Mouse (Mus musculus): ENCODE data around the gene Cox20. TPM values are rescaled to one million over a fixed set of nuclear protein-coding genes. Genes with fewer than 3 reads are reported as not detected.
A peak's percentile ranks its signal among the peaks of the same experiment; 100 is the strongest.

Cox20 gene
- total RNA-seq, 2 experiments from 2014 or later, result 88.7 to 117 TPM

- peak; percentile 31 to 46 for DNase-seq (ENCODE audit: low spot score in 2 of 2)
Measured at GRCm38 (mm10) chr1:178319295-178320037, 536 bp downstream of the Cox20 start.

- DNase-seq (ENCODE audit: low spot score in 2 of 2), result peak in 1 of 2 experiments; percentile 10
Measured at GRCm38 (mm10) chr1:178320038-178320722, 1.2 kb downstream of the Cox20 start.

GRCm38 (mm10) chr1:178320723-178321590 is 2.0 kb downstream of the Cox20 start:
- peak in 1 of 2 experiments; percentile 11 for DNase-seq (ENCODE audit: low spot score in 2 of 2)

- DNase-seq (ENCODE audit: low spot score in 2 of 2), result no peak
Measured at GRCm38 (mm10) chr1:178321730-178322357, 2.9 kb downstream of the Cox20 start.

- peak in 1 of 2 experiments; percentile 8 for DNase-seq (ENCODE audit: low spot score in 2 of 2)
Measured at GRCm38 (mm10) chr1:178323235-178323634, 4.3 kb downstream of the Cox20 start.

- DNase-seq (ENCODE audit: low spot score in 2 of 2), result peak in 1 of 2 experiments; percentile 7
Measured at GRCm38 (mm10) chr1:178324568-178324967, 5.6 kb downstream of the Cox20 start.

- peak in 1 of 2 experiments; percentile 5 for DNase-seq (ENCODE audit: low spot score in 2 of 2)
Measured at GRCm38 (mm10) chr1:178326357-178326756, 7.4 kb downstream of the Cox20 start.

- DNase-seq (ENCODE audit: low spot score in 2 of 2), result peak in 1 of 2 experiments; percentile 12
Measured at GRCm38 (mm10) chr1:178326950-178327349, 8.0 kb downstream of the Cox20 start.

GRCm38 (mm10) chr1:178329017-178329416 is 10.1 kb downstream of the Cox20 start:
- DNase-seq (ENCODE audit: low spot score in 2 of 2), result no peak

- DNase-seq (ENCODE audit: low spot score in 2 of 2), result no peak
Measured at GRCm38 (mm10) chr1:178329946-178330345, 11.0 kb downstream of the Cox20 start.

- no peak for DNase-seq (ENCODE audit: low spot score in 2 of 2)
Measured at GRCm38 (mm10) chr1:178335860-178336261, 16.9 kb downstream of the Cox20 start.

- peak; percentile 95 to 96 for DNase-seq (ENCODE audit: low spot score in 2 of 2)
Measured at GRCm38 (mm10) chr1:178336289-178336775, 17.4 kb downstream of the Cox20 start.

GRCm38 (mm10) chr1:178336777-178337481 is 18.0 kb downstream of the Cox20 start:
- peak in 1 of 2 experiments; percentile 62 for DNase-seq (ENCODE audit: low spot score in 2 of 2)

- peak; percentile 98 to 99 for DNase-seq (ENCODE audit: low spot score in 2 of 2)
Measured at GRCm38 (mm10) chr1:178337551-178338317, 18.8 kb downstream of the Cox20 start, which contains the start of gene Hnrnpu. Hnrnpu (minus strand) TSS chr1:178337797.

GRCm38 (mm10) chr1:178338318-178338641 is 19.4 kb downstream of the Cox20 start:
- DNase-seq (ENCODE audit: low spot score in 2 of 2), result peak in 1 of 2 experiments; percentile 36

GRCm38 (mm10) chr1:178340213-178340612 is 21.3 kb downstream of the Cox20 start:
- DNase-seq (ENCODE audit: low spot score in 2 of 2), result no peak

- DNase-seq (ENCODE audit: low spot score in 2 of 2), result no peak
Measured at GRCm38 (mm10) chr1:178341435-178341834, 22.5 kb downstream of the Cox20 start.

GRCm38 (mm10) chr1:178342063-178342462 is 23.1 kb downstream of the Cox20 start:
- no peak for DNase-seq (ENCODE audit: low spot score in 2 of 2)

- no peak for DNase-seq (ENCODE audit: low spot score in 2 of 2)
Measured at GRCm38 (mm10) chr1:178342612-178343011, 23.7 kb downstream of the Cox20 start.
